Mouse (Mus musculus) cortical plate, adult 2 months (tissue): Measurements from ENCODE around the gene Slc2a2. TPM values are rescaled to one million over a fixed set of nuclear protein-coding genes. Genes with fewer than 3 reads are reported as not detected.
A peak's percentile ranks its signal among the peaks of the same experiment; 100 is the strongest.
"Not testable (repeated sequence)": the region's sequence is repeated elsewhere in the genome, so short reads cannot be mapped to it uniquely, and the experiment has no call there.

ENCODE experiments used
- H3K27ac ChIP-seq: fragments of 200-500 bp; 2 replicates; pipeline ENCODE4 v1.5.1; 2012; ENCODE audit warnings: low read length, control low read depth, inconsistent platforms; ENCODE audit not compliant: insufficient read depth
- H3K4me1 ChIP-seq: fragments of 200-500 bp; 2 replicates; pipeline ENCODE4 v1.6.1; 2011; ENCODE audit warnings: low read length; ENCODE audit not compliant: control insufficient read depth, insufficient read depth
- H3K4me3 ChIP-seq: fragments of 200-500 bp; 2 replicates; pipeline ENCODE4 v1.5.1; 2011; ENCODE audit warnings: mild to moderate bottlenecking, low read length, control low read depth; ENCODE audit not compliant: insufficient read depth
- CTCF ChIP-seq: fragments of 200-500 bp; IDR thresholded peaks from 2 replicates; pipeline ENCODE4 v1.5.1; 2011; ENCODE audit warnings: mild to moderate bottlenecking, control low read depth, low read length; ENCODE audit not compliant: insufficient read depth; ENCODE audit errors: extremely low read depth
- POLR2A ChIP-seq: fragments of 200-500 bp; IDR thresholded peaks from 2 replicates; pipeline ENCODE4 v1.6.1; 2011; ENCODE audit warnings: mild to moderate bottlenecking, low read length, control low read depth; ENCODE audit not compliant: insufficient read depth; ENCODE audit errors: extremely low read depth
- polyA plus RNA-seq: library from polyadenylated mRNA; depleted of rRNA; stranded (reverse); fragments of >200 nt; gene quantifications from 2 replicates; pipeline ENCODE4 v1.2.3, GENCODE M21; 2012; rRNA removed

Gene Slc2a2
- polyA plus RNA-seq, 1 experiment, result 0.04 TPM

DNA sequence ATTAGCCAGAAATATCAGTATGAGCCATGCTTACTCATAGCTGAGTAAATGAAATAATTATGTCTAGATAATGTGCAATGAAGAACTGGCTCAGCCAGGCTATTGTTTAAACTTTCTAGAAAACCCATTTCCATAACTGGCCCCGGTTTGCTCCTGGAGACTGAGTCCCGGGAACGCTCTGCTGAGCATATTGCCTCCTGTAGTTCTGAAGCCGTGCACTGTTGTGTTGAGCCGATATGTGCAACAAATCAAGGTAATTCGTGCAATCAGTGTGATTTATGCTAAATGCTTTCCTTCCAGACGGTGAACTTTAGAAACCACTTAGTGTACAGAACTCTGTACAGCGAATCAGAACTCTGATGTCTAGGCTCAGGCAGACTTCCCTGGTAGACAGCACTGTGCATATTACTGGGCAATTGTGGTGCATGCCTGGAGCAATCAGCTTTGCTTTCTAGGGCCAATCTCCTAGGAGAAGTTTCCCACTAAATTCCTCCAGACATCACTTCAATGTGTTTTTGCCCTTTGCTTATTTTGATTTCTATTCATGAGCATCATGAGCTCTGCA is 63.6 kb downstream of the Slc2a2 start:
- TF ChIP-seq POLR2A, result no peak
- TF ChIP-seq CTCF, result no peak
- no peak overlapping the region for H3K27ac ChIP-seq
- no peak overlapping the region for H3K4me3 ChIP-seq
- H3K4me1 ChIP-seq, result no peaks in the 10 kb centered on the region

DNA sequence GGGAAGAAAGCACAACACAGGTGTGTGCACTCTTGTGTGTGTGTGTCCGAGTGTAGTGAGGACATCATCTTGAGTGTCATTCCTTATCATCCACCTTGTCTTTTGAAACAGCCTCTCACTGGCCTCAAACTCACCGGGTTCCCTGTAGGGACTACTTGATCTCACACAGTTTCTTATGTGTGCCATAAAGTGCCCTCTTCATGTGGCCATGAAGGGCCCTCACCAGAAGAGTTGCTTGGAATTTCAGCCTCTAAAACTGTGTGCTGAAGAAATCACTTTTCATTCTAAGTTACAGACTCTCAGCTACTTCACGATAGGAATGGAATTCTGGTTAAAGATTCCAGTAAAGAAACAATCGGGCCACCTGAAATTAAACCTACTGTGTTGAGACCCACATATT is 69.2 kb downstream of the Slc2a2 start:
- H3K4me3 ChIP-seq, result no peak overlapping the region
- no peak for TF ChIP-seq POLR2A
- TF ChIP-seq CTCF, result no peak
- no peaks in the 10 kb centered on the region for H3K4me1 ChIP-seq

DNA sequence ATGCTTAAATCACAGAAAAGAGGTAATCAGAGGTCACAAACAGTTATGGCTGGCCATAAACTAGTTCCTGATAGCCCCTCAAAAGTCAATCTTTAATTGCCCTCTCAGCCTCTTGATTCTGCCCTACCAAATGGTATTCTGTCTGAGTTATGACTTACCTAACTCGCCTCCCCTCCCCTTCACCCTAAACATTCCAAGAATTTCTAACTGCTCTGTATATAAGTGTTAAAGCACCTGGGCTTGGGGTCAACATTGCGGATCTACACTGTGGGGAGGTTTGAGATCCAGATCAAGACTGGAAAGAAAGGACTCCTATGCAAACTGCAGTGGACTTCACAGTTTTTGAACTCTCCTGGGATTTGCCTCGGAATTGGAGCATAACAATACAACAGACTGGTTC is 70.5 kb downstream of the Slc2a2 start:
- TF ChIP-seq CTCF, result no peak
- TF ChIP-seq POLR2A, result no peak
- Histone ChIP-seq H3K27ac (no peak overlapping the region), H3K4me3 (no peak overlapping the region), H3K4me1 (no peaks in the 10 kb centered on the region)

More for the DNA sequence above, 69.2 kb downstream of the Slc2a2 start:
- no peak overlapping the region for H3K27ac ChIP-seq

DNA sequence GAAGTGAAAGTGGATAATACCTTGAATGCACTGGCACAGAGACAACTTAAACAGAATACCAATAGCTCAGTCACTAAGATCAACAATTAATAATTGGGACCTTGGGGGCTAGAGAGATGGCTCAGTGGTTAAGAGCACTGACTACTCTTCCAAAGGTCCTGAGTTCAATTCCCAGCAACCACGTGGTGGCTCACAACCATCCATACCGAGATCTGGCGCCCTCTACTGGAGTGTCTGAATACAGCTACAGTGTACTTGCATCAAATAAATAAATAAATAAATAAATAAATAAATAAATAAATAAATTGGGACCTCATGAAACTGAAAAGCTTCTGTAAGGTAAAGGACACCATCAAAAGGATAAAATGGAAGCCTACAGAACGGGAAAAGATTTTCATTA is 75.2 kb downstream of the Slc2a2 start:
- H3K27ac ChIP-seq, H3K4me3 ChIP-seq, H3K4me1 ChIP-seq: not testable (repeated sequence)

DNA sequence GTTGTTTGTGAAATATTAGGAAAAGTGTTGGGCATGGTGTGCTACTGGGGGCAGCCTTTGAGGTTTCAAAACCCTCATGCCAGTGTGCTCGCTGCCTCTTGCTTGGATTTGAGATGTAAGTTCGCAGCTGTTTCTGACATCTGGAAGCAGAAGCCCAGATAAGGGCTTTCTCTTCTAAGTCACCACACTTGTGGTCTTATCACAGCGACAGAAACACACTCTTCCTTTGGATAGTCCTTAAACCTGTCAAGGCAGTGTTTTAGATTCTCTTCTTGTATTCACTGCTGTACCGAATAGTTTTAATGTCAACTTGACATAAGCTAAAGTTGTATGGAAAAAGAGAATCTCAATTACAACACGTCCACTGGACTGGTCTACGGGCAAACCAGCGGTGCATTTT is 77.7 kb downstream of the Slc2a2 start:
- no peak for TF ChIP-seq CTCF
- no peak for TF ChIP-seq POLR2A
- Histone ChIP-seq H3K4me1 (no peaks in the 10 kb centered on the region), H3K27ac (no peak overlapping the region), H3K4me3 (no peak overlapping the region)

DNA sequence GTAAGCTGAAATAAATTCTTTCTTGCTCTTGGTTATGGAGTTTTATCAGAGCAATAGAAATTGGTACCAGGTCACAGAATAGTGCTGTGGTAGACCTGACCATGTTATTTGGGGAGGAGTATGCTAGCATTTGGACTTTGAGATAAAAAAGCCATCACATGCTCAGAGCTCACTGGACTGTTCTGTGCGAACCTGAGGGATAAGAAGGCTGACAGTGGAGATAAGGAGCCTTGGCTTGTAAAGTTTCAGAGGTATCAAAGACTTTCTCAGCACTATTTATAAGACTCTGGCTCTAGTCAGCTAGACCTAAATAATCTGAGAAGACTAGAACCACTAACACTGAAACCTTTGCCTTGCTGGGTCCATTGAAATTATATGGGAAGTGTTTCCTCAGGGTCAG is 78.3 kb downstream of the Slc2a2 start:
- Histone ChIP-seq H3K4me1 (no peaks in the 10 kb centered on the region), H3K27ac (no peak overlapping the region), H3K4me3 (no peak overlapping the region)
- TF ChIP-seq POLR2A, result no peak
- TF ChIP-seq CTCF, result no peak

DNA sequence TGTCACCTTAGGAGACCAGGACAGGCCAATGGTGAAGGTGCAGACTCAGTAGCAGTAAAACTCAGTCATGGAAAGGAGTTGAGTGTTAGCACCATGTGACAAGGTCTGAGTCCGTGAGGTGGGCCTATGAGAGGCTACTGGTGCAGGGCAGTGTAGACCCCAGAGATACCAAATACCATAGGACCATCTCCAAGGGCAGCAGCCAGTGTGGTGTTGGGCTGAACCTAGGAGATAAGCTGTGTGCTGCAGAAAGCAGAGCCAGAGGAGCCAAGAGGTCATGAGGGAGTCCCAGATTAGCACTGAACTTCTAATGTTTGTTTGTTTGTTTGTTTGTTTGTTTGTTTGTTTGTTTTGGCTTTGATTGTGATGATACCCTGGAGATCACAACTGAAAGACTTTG is 78.8 kb downstream of the Slc2a2 start:
- Histone ChIP-seq H3K27ac (no peak overlapping the region), H3K4me3 (no peak overlapping the region), H3K4me1 (no peaks in the 10 kb centered on the region)
- TF ChIP-seq CTCF (no peak), POLR2A (no peak)

DNA sequence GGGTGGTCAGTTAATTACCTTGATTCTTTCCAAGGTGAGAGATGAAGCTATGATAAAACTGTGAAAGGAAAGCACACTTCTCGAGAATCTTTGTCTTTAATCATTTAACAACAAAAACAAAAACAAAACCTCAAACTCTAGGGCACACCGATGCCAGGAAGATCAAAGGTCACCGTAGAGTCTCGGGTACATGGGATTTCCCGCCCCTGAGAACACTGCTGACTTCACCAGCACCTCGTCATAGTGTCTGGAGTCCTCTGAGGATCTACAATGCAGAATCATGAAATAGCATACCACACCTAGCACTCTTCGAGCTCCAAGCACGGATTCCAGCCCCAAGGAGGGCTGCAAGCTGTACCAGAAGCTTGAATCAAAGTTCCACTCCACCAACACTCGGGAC is 82.8 kb downstream of the Slc2a2 start:
- Histone ChIP-seq H3K4me1 (0 out of 2 replicates have a peak, but pooled peaks cover 1% of the 10 kb centered on the region), H3K27ac (no peak overlapping the region), H3K4me3 (peak overlapping the region; percentile 11; the same call in 1 of the 2 replicates)
- TF ChIP-seq CTCF, result no peak
- no peak for TF ChIP-seq POLR2A

Other genes starting within 250 kb of the Slc2a2 start
- gene Eif5a2, start 83.4 kb downstream of the Slc2a2 start, polyA plus RNA-seq, result 24.6 and 26.2 TPM in 2 replicates
- 156 and 163 TPM in 2 replicates for gene Rpl22l1, start 107.5 kb downstream of the Slc2a2 start, polyA plus RNA-seq
- gene Gm1527, start 194.7 kb downstream of the Slc2a2 start, polyA plus RNA-seq, result not detected in 2 replicates